Mouse (Mus musculus) cerebral cortex, adult 2 months (tissue): Measurements from ENCODE around the gene Ppp2r2d.

Source experiments
- whole genome bisulfite sequencing: fragments of 180-500 bp; shearing (Covaris S2); methylation state at CpG from one replicate; pipeline ENCODE4 v1.1.7; 2018; 5-methylcytosine and 5-hydroxymethylcytosine counted together

Gene Ppp2r2d

DNA sequence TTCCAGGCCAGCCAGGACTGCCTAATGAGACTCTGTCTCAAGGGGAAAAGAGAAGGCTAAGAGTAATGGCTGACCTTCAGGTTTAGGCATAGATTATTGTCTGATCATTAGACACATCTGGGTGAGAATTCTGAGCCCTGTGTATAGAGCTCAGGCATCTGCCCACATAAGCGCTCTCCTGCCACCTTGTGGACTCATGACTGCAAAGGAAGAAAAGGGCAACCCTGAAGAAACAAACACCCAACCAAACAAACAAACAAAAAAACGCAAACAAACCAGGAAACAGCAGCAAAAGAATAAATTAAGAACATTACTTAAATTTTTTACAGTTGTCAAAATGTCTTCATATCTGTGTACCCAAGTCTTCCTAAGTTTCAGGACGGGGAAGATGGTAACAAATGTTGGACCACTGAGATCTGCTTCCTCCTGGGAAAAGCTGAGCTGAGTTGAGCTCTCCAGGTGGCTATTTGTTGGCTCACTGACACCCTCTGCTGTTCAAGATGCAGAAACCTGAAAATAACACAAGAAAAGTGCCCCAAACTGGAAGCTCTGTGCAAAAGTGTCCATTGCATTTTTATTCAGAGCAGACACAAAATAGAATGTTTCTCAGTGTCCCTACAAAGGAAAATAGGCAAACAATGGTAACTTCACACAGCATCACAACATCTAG lies 78.0 kb downstream of the Ppp2r2d start:
- 26% methylated on average over 3 of the region's 3 CpGs for WGBS

- WGBS, result 58% methylated on average over 4 of the region's 4 CpGs
Measured at GRCm38 (mm10) chr7:138928456-138928855, 82.6 kb downstream of the Ppp2r2d start.
